Mouse (Mus musculus): ENCODE results near the gene Tmbim4.
A peak's percentile ranks its signal among the peaks of the same experiment; 100 is the strongest.

The Tmbim4 gene

GRCm38 (mm10) chr10:120201131-120201921, at the start of gene Tmbim4:
Tmbim4 (plus strand) TSS chr10:120201590.
- DNase-seq (ENCODE audit: extremely low spot score, low spot score): peak; percentile 71

GRCm38 (mm10) chr10:120151672-120152071, 49.7 kb upstream of the Tmbim4 start:
- DNase-seq (ENCODE audit: extremely low spot score, low spot score): no peak

GRCm38 (mm10) chr10:120153911-120154310, 47.5 kb upstream of the Tmbim4 start:
- DNase-seq (ENCODE audit: extremely low spot score, low spot score): no peak

GRCm38 (mm10) chr10:120160533-120160932, 40.9 kb upstream of the Tmbim4 start:
- no peak for DNase-seq (ENCODE audit: extremely low spot score, low spot score)

- no peak for DNase-seq (ENCODE audit: extremely low spot score, low spot score)
Measured at GRCm38 (mm10) chr10:120162840-120163239, 38.5 kb upstream of the Tmbim4 start.

- DNase-seq (ENCODE audit: extremely low spot score, low spot score): no peak
Measured at GRCm38 (mm10) chr10:120163490-120163889, 37.9 kb upstream of the Tmbim4 start.

- no peak for DNase-seq (ENCODE audit: extremely low spot score, low spot score)
Measured at GRCm38 (mm10) chr10:120164931-120165792, 36.2 kb upstream of the Tmbim4 start.

GRCm38 (mm10) chr10:120165793-120166503, 35.4 kb upstream of the Tmbim4 start:
- no peak for DNase-seq (ENCODE audit: extremely low spot score, low spot score)

- no peak for DNase-seq (ENCODE audit: extremely low spot score, low spot score)
Measured at GRCm38 (mm10) chr10:120168070-120168469, 33.3 kb upstream of the Tmbim4 start.

- no peak for DNase-seq (ENCODE audit: extremely low spot score, low spot score)
Measured at GRCm38 (mm10) chr10:120169064-120169463, 32.3 kb upstream of the Tmbim4 start.

GRCm38 (mm10) chr10:120169841-120170240, 31.5 kb upstream of the Tmbim4 start:
- no peak for DNase-seq (ENCODE audit: extremely low spot score, low spot score)

GRCm38 (mm10) chr10:120170277-120170676, 31.1 kb upstream of the Tmbim4 start:
- DNase-seq (ENCODE audit: extremely low spot score, low spot score): no peak

GRCm38 (mm10) chr10:120171340-120171739, 30.1 kb upstream of the Tmbim4 start:
- no peak for DNase-seq (ENCODE audit: extremely low spot score, low spot score)

- no peak for DNase-seq (ENCODE audit: extremely low spot score, low spot score)
Measured at GRCm38 (mm10) chr10:120174192-120174705, 27.1 kb upstream of the Tmbim4 start.

- no peak for DNase-seq (ENCODE audit: extremely low spot score, low spot score)
Measured at GRCm38 (mm10) chr10:120182887-120183286, 18.5 kb upstream of the Tmbim4 start.

GRCm38 (mm10) chr10:120183342-120183741, 18.0 kb upstream of the Tmbim4 start:
- DNase-seq (ENCODE audit: extremely low spot score, low spot score): no peak

GRCm38 (mm10) chr10:120188513-120188912, 12.9 kb upstream of the Tmbim4 start:
- DNase-seq (ENCODE audit: extremely low spot score, low spot score): no peak

GRCm38 (mm10) chr10:120189276-120189675, 12.1 kb upstream of the Tmbim4 start:
- DNase-seq (ENCODE audit: extremely low spot score, low spot score): no peak

GRCm38 (mm10) chr10:120189782-120190181, 11.6 kb upstream of the Tmbim4 start:
- DNase-seq (ENCODE audit: extremely low spot score, low spot score): no peak

GRCm38 (mm10) chr10:120191165-120191564, 10.2 kb upstream of the Tmbim4 start:
- no peak for DNase-seq (ENCODE audit: extremely low spot score, low spot score)

GRCm38 (mm10) chr10:120192278-120192677, 9.1 kb upstream of the Tmbim4 start:
- no peak for DNase-seq (ENCODE audit: extremely low spot score, low spot score)

All from neural tube, embryonic 10.5 days (tissue).